Mouse (Mus musculus): ENCODE measurements around the gene Ifna1. TPM values are rescaled to one million over a fixed set of nuclear protein-coding genes. Genes with fewer than 3 reads are reported as not detected.
"Not testable (repeated sequence)": the region's sequence is repeated elsewhere in the genome, so short reads cannot be mapped to it uniquely, and the experiment has no call there.

The Ifna1 gene
- not detected in 2 replicates for polyA plus RNA-seq (2016; fragmentation: Nextera tagmentation; extraction: Ambion mirVana)

DNA sequence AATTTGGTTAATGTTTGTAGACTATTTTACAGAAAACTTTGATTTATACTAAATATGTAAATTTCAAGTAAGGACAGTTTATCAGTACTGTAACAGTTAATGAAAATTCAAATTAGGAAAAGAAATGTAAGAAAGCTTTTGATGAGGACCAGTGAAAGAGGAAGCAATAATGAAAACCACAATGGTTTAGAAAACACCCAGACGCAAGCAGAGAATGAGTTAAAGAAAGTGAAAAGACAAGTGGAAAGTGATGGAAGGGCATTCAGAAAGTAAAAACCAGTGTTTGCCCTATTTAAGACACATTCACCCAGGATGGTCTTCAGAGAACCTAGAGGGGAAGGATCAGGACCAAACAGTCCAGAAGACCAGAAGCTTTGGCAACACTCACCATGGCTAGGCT, at the start of gene Ifna1:
Ifna1 (plus strand) TSS at position 390 of the 400 bp plus-strand sequence.
- no peaks in the 10 kb centered on the region for H3K36me3 ChIP-seq (replicated peaks)
- no peak within 1 kb of the TSS for H3K4me2 ChIP-seq
- no peak within 1 kb of the TSS for H3K4me3 ChIP-seq (replicated peaks)
- no peaks in the 10 kb centered on the region for H3K9me3 ChIP-seq
- ATAC-seq (ENCODE audit: low FRiP score) = no peak
- 68% methylated on average over 1 of the region's 1 CpGs for WGBS
- peaks cover 8% of the 10 kb centered on the region for H3K4me1 ChIP-seq
- H3K9ac ChIP-seq = no peak within 1 kb of the TSS
- no peaks in the 10 kb centered on the region for H3K27me3 ChIP-seq
- H3K27ac ChIP-seq = no peak within 1 kb of the TSS

DNA sequence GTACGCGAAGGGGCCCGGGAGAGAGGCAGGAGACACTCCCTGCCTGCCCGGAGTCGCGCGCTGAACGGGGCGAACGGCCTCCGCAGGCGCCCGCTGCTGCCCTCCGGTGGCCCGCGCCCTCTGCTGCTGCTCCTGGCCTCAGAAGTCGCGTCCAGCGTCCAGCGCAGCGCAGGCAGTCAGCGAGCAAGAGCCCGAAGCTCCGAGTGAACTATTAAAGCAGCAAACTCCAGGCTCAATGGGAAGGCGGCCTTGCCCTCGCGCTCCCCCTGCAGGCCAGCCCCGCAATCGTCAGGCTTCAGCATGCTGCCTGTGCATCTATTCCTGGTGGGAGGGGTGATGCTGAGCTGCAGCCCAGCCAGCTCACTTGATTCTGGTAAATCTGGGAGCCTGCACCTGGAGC, 46.9 kb upstream of the Ifna1 start, which contains the start of gene Gm13287:
Gm13287 (plus strand) TSS at position 301 of the 400 bp plus-strand sequence.
- not testable (repeated sequence) for H3K27ac ChIP-seq; H3K9me3 ChIP-seq; H3K4me1 ChIP-seq; ATAC-seq (ENCODE audit: low FRiP score); H3K36me3 ChIP-seq (replicated peaks); H3K9ac ChIP-seq; H3K4me3 ChIP-seq (replicated peaks); H3K4me2 ChIP-seq; H3K27me3 ChIP-seq
- no CpG with 5 or more reads among the region's 29 CpGs for WGBS

DNA sequence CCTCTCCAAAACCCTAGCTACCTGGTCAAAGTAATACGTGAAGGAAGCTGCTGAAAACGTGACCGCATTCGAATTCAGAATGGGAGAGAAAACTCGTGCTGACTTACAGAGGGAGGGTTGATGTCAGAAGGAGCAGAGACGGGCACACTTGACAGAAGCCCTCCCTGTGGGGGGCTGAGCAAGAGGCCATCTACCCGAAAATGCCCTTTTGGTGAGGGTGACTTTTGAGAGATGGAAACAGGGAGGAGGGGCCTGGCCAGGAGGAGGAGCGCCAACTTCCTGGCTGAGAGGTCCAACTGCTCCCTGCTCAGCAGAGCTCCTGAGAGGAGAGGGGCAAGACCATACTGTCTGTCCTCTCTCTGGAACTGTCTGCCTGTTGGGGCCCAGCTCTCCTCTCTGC, 44.7 kb upstream of the Ifna1 start, which contains the start of gene Gm13288:
Gm13288 (plus strand) TSS at position 301 of the 400 bp plus-strand sequence.
- ATAC-seq (ENCODE audit: low FRiP score); H3K4me1 ChIP-seq; H3K36me3 ChIP-seq (replicated peaks); H3K27me3 ChIP-seq; H3K9me3 ChIP-seq; H3K27ac ChIP-seq; H3K9ac ChIP-seq: not testable (repeated sequence)
- no CpG with 5 or more reads among the region's 8 CpGs for WGBS
- H3K4me2 ChIP-seq = peak within 1 kb of the TSS; percentile 44; the same call in 1 of the 2 replicates
- peak within 1 kb of the TSS; percentile 26 for H3K4me3 ChIP-seq (replicated peaks)

DNA sequence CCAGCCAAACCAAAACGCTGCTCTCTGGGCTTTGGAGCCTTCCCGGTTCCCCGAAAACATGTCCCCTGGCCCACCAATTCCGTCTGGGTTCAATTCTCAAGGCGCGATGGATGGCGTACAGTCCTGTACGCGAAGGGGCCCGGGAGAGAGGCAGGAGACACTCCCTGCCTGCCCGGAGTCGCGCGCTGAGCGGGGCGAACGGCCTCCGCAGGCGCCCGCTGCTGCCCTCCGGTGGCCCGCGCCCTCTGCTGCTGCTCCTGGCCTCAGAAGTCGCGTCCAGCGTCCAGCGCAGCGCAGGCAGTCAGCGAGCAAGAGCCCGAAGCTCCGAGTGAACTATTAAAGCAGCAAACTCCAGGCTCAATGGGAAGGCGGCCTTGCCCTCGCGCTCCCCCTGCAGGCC, 44.1 kb upstream of the Ifna1 start:
- 0% methylated on average over 6 of the region's 34 CpGs for WGBS
- not testable (repeated sequence) for H3K27ac ChIP-seq; H3K4me1 ChIP-seq; H3K27me3 ChIP-seq; H3K9ac ChIP-seq; ATAC-seq (ENCODE audit: low FRiP score); H3K9me3 ChIP-seq; H3K36me3 ChIP-seq (replicated peaks)
- Histone ChIP-seq H3K4me3 (replicated peaks) (peak overlapping the region; percentile 26), H3K4me2 (peak overlapping the region; percentile 44; the same call in 1 of the 2 replicates)

DNA sequence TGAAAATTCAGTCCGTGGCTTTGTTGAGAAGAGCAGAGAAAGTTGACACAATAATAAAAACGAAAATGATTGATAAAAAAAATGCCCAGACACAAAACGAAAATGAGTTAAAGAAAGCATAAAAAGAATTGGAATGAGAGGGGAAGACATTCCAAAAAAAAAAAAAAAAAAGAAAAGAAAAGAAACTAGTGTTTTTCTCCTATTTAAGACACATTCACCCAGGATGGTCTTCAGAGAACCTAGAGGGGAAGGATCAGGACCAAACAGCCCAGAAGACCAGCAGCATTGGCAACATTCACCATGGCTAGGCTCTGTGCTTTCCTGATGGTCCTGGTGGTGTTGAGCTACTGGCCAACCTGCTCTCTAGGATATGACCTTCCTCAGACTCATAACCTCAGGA, 34.0 kb upstream of the Ifna1 start, which contains the start of gene Ifna7:
Ifna7 (plus strand) TSS at position 301 of the 400 bp plus-strand sequence.
- WGBS = 64% methylated on average over 3 of the region's 3 CpGs

DNA sequence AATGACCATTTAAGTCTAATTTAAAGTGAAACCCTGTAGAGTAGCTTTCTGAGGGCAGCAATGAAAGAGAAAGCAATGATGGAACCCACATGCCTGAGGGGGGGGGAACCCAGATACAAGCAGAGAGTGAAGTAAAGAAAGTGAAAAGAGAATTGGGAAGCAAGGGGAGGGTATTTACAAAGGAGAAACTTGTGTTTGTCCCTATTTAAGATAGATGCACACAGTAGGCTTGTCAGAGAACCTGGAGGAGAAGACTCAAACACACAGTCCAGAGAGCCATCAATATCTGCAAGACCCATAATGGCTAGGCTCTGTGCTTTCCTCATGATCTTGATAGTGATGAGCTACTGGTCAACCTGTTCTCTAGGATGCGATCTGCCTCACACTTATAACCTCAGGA, 30.2 kb upstream of the Ifna1 start, which contains the start of gene Ifna11:
Ifna11 (plus strand) TSS at position 301 of the 400 bp plus-strand sequence.
- ATAC-seq (ENCODE audit: low FRiP score) = no peak
- WGBS = 88% methylated on average over 1 of the region's 1 CpGs

More for the DNA sequence above, 34.0 kb upstream of the Ifna1 start, which contains the start of gene Ifna7:
- no peaks in the 10 kb centered on the region for H3K36me3 ChIP-seq (replicated peaks)
- no peaks in the 10 kb centered on the region for H3K9me3 ChIP-seq
- H3K9ac ChIP-seq = no peak within 1 kb of the TSS
- H3K4me3 ChIP-seq (replicated peaks) = no peak within 1 kb of the TSS
- H3K4me2 ChIP-seq = no peak within 1 kb of the TSS
- no peaks in the 10 kb centered on the region for H3K4me1 ChIP-seq
- ATAC-seq (ENCODE audit: low FRiP score) = no peak
- H3K27me3 ChIP-seq = 0 out of 2 replicates have a peak, but pooled peaks cover 4% of the 10 kb centered on the region
- H3K27ac ChIP-seq = no peak within 1 kb of the TSS

DNA sequence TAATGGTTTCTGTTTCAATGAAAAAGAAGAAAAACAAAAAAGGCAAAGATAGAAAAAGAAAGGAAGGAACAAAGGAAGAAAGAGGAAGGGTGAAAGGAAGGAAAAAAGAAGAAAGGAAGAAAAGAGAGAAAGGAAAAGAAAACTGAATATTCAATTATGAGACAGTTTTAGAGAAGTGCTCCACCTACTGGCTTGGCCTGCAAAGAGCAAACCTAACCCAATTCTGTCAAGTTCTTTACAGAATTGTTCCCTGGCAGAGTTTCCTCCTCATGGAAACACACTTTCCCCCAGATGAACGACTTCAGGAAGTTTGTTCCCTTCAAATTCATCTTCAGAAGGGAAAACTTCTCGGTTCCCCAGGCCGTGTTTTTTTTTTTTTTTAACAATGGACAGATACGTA, 26.9 kb upstream of the Ifna1 start:
- no peaks in the 10 kb centered on the region for H3K27me3 ChIP-seq
- H3K36me3 ChIP-seq (replicated peaks) = no peaks in the 10 kb centered on the region
- H3K27ac ChIP-seq = no peak overlapping the region
- no peak overlapping the region for H3K9ac ChIP-seq
- H3K4me2 ChIP-seq = no peak overlapping the region
- no peak overlapping the region for H3K4me3 ChIP-seq (replicated peaks)
- H3K4me1 ChIP-seq = no peaks in the 10 kb centered on the region
- 28% methylated on average over 4 of the region's 4 CpGs for WGBS
- ATAC-seq (ENCODE audit: low FRiP score) = no peak
- H3K9me3 ChIP-seq = no peaks in the 10 kb centered on the region

More for the DNA sequence above, 30.2 kb upstream of the Ifna1 start, which contains the start of gene Ifna11:
- Histone ChIP-seq H3K9me3 (no peaks in the 10 kb centered on the region), H3K27ac (no peak within 1 kb of the TSS), H3K9ac (no peak within 1 kb of the TSS), H3K4me1 (no peaks in the 10 kb centered on the region), H3K27me3 (0 out of 2 replicates have a peak, but pooled peaks cover 2% of the 10 kb centered on the region), H3K4me3 (replicated peaks) (no peak within 1 kb of the TSS), H3K4me2 (no peak within 1 kb of the TSS), H3K36me3 (replicated peaks) (no peaks in the 10 kb centered on the region)

DNA sequence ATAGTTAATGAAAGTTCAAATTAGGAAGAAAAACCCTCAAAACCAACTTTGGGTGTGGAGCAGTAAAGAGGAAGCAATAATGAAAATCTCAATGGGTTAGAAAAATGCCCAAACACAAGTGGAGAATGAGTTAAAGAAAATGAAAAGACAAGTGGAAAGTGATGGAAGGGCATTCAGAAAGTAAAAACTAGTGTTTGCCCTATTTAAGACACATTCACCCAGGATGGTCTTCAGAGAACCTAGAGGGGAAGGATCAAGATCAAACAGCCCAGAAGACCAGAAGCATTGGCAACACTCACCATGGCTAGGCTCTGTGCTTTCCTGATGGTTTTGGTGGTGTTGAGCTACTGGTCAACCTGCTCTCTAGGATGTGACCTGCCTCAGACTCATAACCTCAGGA, 22.8 kb upstream of the Ifna1 start, which contains the start of gene Ifna6:
Ifna6 (plus strand) TSS at position 301 of the 400 bp plus-strand sequence.
- not testable (repeated sequence) for H3K36me3 ChIP-seq (replicated peaks); H3K4me2 ChIP-seq; H3K4me3 ChIP-seq (replicated peaks); H3K9ac ChIP-seq; H3K4me1 ChIP-seq; H3K27me3 ChIP-seq; H3K27ac ChIP-seq; ATAC-seq (ENCODE audit: low FRiP score); H3K9me3 ChIP-seq

DNA sequence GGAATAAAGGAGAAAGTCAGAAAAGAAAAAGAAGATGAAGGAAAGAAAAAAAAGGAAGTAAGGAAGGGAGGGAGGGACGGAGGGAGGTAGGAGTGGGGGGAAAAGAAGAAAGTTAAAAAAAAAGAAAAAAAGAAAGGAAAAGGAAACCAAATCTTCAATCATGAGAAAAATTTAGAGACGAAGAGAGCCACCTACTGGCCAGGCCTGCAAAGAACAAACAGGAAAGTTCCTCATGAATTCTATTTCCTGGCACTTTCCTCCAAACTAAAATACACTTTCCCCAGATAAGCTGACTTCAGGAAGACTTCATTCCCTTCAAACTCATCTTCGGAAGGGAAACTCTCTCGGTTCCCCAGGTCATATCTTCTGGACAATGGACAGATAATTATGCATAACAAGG, 19.4 kb upstream of the Ifna1 start:
- Histone ChIP-seq H3K4me2 (no peak overlapping the region), H3K4me1 (no peaks in the 10 kb centered on the region), H3K27ac (no peak overlapping the region), H3K36me3 (replicated peaks) (no peaks in the 10 kb centered on the region), H3K27me3 (no peaks in the 10 kb centered on the region), H3K9ac (no peak overlapping the region), H3K9me3 (no peaks in the 10 kb centered on the region), H3K4me3 (replicated peaks) (no peak overlapping the region)
- 29% methylated on average over 4 of the region's 4 CpGs for WGBS
- ATAC-seq (ENCODE audit: low FRiP score) = no peak

DNA sequence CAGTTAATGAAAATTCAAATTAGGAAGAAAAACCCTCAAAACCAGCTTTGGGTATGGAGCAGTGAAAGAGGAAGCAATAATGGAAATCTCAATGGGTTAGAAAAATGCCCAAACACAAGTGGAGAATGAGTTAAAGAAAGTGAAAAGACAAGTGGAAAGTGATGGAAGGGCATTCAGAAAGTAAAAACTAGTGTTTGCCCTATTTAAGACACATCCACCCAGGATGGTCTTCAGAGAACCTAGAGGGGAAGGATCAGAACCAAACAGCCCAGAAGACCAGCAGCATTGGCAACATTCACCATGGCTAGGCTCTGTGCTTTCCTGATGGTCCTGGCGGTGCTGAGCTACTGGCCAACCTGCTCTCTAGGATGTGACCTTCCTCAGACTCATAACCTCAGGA, 14.7 kb upstream of the Ifna1 start, which contains the start of gene Ifna5:
Ifna5 (plus strand) TSS at position 301 of the 400 bp plus-strand sequence.
- not testable (repeated sequence) for H3K9ac ChIP-seq; H3K9me3 ChIP-seq; ATAC-seq (ENCODE audit: low FRiP score); H3K4me3 ChIP-seq (replicated peaks); H3K4me1 ChIP-seq; H3K4me2 ChIP-seq; H3K27ac ChIP-seq; H3K36me3 ChIP-seq (replicated peaks); H3K27me3 ChIP-seq
- 92% methylated on average over 1 of the region's 1 CpGs for WGBS

DNA sequence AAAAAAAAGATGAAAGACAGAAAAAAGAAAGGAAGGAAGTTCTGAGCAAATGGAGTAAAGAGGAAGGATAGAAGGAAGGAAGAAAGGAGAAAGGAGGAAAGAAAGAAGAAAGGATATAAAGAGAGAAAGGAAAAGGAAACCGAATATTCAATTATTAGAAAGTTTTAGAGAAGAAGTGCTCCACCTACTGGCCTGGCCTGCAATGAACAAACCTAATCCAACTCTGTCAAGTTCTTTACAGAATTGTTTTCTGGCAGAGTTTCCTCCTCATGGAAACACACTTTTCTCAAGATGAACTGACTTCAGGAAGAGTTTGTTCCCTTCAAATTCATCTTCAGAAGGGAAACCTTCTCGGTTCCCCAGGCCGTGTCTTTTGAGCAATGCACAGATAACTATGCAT, 11.1 kb upstream of the Ifna1 start:
- Histone ChIP-seq H3K27me3 (no peaks in the 10 kb centered on the region), H3K4me2 (no peak overlapping the region), H3K4me3 (replicated peaks) (no peak overlapping the region), H3K9me3 (no peaks in the 10 kb centered on the region), H3K4me1 (no peaks in the 10 kb centered on the region), H3K36me3 (replicated peaks) (no peaks in the 10 kb centered on the region), H3K9ac (no peak overlapping the region), H3K27ac (no peak overlapping the region)
- WGBS = 52% methylated on average over 3 of the region's 3 CpGs
- ATAC-seq (ENCODE audit: low FRiP score) = no peak

DNA sequence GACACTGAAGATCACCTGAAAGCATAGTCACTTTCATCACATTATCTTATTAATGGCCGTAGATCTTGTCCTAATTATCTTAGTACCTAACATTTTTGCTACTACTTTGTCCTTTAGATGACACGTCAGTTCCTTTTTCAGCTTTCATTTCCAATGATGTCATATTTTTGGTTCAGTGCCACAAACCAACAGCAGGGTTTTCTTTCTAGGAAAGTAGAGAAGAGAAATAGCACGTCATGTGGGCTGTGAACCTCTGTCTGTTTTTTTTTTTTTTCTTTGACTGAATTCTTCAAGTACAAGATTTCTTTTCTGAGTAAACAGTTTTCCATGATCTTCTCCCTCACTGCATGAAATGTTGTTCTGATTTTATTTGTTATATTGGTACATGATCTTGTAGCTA, 9.8 kb upstream of the Ifna1 start:
- Histone ChIP-seq H3K4me2 (no peak overlapping the region), H3K27ac (no peak overlapping the region), H3K36me3 (replicated peaks) (no peaks in the 10 kb centered on the region), H3K27me3 (no peaks in the 10 kb centered on the region), H3K4me3 (replicated peaks) (no peak overlapping the region), H3K9ac (no peak overlapping the region), H3K9me3 (no peaks in the 10 kb centered on the region), H3K4me1 (no peaks in the 10 kb centered on the region)
- WGBS = 76% methylated on average over 3 of the region's 3 CpGs
- ATAC-seq (ENCODE audit: low FRiP score) = no peak

DNA sequence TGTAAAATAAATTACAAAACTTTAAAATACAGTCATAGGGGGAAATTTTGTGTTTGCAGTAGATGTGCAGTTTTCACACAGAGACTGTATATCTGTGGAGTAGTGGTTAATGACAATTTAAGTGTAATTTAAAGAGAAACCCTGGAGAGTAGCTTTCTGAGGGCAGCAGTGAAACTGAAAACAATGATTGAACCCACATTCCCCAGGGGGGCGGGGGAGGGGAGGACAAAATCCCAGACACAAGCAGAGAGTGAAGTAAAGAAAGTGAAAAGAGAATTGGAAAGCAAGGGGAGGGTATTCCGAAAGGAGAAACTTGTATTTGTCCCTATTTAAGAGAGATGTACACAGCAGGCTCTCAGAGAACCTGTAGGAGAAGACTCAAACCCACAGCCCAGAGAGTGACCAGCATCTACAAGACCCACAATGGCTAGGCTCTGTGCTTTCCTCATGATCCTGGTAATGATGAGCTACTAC, 8.4 kb upstream of the Ifna1 start, which contains the start of gene Ifna4:
Ifna4 (plus strand) TSS at position 424 of the 474 bp plus-strand sequence.
- 34% methylated on average over 2 of the region's 2 CpGs for WGBS
- Histone ChIP-seq H3K9ac (no peak within 1 kb of the TSS), H3K4me2 (no peak within 1 kb of the TSS), H3K27ac (no peak within 1 kb of the TSS), H3K9me3 (no peaks in the 10 kb centered on the region), H3K36me3 (replicated peaks) (no peaks in the 10 kb centered on the region), H3K4me1 (no peaks in the 10 kb centered on the region), H3K27me3 (no peaks in the 10 kb centered on the region), H3K4me3 (replicated peaks) (no peak within 1 kb of the TSS)
- ATAC-seq (ENCODE audit: low FRiP score) = no peak

Data from forebrain, embryonic 12.5 days (tissue).